Mouse (Mus musculus): ENCODE measurements around the gene Ccnd3.

Gene Ccnd3

DNA sequence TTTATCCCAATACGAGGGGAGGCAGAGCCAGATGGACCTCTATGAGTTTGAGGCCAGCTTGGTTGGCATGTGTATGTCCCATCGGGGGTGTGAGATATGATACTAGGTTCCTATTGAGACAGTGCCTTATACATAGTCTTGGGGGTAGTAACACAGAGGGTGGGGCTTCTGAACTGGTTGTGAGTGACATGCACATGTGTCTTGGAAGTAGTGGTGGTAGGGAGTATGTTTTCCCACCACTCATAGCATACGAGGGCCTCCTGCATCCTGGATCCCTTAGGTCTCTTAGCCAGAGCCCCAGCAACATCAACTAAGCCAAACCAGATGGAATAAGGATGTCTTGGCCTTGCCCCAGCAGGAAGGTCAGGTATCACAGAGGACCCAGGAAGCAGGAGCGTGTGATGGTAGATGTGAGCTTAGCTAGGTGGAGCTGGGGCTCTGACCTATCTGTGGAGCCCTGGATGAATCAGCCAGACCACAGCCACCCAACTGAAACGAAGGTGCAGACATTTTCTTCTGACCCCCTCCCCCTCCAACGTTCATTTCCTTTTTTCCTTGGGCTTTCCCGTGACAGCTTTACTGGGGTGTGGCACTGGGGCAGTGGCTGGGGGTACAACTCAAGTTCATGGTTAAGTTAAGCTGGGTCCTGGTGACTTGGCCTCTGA lies 10.5 kb downstream of the Ccnd3 start:
- no peak for DNase-seq (ENCODE audit: low spot score in 2 of 2)

DNA sequence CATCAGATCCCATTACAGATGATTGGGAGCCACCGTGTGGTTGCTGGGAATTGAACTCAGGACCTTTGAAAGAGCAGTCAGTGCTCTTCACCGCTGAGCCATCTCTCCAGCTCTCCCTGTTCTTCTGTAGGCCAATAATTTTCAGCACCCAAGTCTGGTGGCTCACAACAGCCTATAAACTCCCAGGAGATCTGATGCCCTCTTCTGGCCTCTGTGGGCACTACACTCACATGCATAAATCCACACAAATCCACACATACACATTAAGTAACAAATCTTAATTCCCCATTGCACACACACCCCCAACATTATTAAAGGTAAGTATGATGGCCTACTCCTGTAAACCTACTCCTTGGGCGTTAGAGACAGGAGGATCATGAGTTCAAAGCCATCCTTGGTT lies 11.4 kb downstream of the Ccnd3 start:
- no peak for DNase-seq (ENCODE audit: low spot score in 2 of 2)

DNA sequence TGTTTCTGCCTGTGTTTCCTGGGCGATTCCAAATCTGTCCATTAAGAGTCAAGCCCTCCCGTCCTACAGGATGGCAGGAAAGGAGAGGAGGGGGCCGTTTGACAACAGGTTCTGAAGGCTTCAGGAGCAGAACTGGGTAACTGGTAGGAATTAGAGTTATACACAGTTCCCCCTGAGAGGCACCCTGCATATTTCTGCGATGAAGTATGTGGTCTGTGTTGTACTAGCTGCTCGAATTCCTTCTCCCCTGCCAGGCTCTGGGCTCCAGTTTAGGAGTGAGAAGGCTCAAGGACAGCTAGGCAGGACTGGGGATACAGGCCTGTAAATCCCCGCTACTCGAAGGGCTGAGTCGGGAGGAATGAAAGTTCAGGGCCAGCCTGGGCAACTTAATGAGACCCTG lies 13.4 kb downstream of the Ccnd3 start:
- no peak for DNase-seq (ENCODE audit: low spot score in 2 of 2)

DNA sequence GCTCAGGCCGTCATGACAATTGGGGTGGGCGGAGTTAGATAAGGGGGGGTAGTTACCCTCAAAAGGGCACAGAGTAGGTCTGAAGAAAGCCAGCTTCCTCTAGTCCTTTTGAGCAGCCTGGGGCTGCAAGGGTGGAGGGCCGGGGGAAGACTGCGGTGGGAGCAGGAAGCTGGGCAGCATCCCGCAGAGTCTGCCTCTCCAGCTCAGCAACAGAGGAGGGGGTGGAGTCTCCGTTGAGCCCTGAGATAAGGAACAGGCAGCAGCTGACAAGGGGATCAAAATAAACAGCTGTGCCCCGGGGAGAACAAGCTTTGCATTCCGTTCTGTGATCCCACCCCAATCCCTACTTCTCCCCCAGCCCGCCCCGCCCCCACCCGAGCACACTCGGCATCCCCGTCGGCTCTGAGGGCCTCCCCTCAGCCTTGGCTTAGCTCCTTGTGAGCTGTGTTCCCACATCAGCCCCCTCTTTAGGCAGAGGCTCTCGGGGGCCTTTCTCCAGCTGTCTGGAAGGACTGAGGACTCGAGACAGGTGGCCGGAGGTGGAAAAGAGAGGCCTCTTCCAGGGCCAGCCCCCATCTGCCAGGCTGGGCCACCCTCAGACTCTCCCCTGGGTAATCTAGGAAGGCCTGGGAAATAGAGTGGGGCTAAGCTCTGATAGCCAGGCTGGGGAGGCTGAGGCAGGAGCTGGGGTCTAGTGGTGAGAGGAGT lies 16.9 kb downstream of the Ccnd3 start:
- no peak for DNase-seq (ENCODE audit: low spot score in 2 of 2)

DNA sequence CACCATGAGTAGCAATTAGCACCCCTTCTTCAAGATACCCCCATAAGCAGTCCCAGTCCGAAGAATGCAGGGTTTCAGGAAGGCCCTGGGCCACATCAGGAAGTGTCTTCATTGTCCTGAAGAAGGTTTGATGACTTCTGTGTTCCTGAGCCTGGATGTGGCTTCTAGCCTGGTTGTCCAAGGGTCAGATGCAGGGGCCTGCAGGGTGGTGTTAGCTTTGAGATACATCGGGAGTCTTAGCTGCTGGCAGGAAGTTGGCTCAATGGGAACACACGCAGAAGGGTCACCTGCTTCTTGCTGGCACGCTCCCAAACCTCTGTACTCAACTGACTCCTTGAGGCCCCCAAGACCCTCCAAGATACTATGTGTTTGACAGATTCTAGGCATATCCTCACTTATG lies 17.7 kb downstream of the Ccnd3 start:
- no peak for DNase-seq (ENCODE audit: low spot score in 2 of 2)

DNA sequence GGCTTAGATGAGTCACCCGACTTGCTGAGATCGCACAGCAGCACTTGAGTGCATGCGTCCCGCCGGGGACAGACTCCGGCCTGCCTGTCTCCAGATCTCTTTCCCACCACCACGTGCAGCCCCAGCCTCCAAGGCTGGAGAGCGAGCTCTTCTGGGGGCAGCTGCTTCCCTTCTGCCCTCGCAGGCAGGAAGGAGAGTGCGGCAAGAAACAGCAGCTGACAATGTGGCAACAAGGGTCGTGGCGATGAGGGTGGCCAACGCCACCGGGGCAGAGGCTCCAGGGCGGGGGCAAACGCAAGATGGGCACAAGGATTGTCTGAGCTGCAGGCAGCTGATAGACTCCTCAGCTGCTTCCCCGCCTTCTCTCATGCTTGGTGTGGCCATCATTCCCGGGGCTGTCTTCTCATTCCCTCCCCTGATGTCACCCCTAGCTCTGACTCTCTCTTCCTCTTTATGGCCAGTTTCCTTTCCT lies 18.4 kb downstream of the Ccnd3 start:
- DNase-seq (ENCODE audit: low spot score in 2 of 2), result no peak

DNA sequence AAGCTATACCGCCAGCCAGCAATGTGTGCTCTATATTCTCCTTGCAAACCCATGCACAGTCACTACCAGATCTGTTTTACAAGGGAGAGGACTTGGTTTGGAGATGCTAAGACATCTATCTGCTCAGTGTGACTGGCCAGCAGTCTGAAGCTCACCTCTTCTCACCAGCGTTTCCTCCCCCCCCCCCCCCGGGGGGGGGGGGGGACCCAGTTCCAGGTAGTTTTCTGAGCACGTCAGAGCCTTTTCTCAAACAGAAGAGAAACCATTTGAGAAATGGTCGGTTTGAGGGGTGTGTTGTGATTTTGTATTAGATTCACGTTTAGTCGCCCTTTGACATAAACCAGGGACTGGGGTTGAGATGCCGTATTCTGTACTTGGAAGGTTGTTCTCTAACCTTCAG lies 19.2 kb downstream of the Ccnd3 start:
- no peak for DNase-seq (ENCODE audit: low spot score in 2 of 2)

DNA sequence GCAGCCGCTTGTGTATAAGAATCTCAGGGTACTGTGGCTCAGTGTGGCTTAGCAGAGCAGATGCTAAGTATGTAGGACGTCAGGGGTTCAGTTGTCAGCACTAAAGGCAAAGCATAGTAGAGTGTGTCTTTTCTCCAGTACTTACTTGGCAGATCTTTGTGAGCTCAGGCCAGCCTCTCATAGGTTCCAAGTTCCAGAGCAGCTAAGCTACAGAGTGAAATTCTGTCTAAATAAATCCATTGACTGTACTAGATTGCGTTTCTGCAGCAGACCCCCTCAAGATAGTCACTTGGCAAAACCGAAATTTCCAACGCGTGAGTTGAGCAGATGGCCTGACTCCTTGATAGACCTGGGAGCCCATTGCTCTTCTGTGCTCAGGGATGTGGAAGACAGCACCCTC lies 20.1 kb downstream of the Ccnd3 start:
- DNase-seq (ENCODE audit: low spot score in 2 of 2), result no peak

DNA sequence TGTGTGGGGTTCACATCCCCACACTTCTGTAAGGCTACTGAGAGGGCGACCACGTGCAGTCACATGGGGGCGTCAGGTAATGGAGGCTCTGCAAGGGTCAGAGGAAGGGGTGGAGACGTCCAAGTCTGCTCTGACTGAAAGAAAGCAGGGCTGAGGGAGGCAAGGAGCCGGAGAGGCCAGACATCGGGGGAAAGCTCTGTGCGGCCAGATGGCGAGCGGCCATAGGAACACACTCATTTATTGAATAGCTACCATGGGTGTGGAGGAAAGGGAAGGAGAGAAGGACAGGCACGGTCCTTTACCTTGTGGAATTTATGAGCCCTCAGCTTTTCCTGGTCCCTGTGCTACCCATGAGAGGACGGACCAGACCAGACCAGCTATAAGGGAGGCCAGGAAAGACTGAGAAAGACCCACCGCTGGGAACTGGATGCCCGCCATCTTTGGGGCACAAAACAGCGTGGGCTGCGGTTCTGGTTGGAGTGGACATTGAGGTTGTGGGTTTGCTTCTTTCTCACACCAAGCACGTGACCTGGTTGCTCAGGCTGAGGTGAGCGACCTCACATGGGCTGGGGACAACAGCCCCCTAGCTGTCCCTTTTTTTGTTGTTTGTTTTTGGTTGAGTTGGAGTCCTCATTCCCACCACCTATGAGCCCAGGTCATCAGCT lies 22.1 kb downstream of the Ccnd3 start:
- no peak for DNase-seq (ENCODE audit: low spot score in 2 of 2)

DNA sequence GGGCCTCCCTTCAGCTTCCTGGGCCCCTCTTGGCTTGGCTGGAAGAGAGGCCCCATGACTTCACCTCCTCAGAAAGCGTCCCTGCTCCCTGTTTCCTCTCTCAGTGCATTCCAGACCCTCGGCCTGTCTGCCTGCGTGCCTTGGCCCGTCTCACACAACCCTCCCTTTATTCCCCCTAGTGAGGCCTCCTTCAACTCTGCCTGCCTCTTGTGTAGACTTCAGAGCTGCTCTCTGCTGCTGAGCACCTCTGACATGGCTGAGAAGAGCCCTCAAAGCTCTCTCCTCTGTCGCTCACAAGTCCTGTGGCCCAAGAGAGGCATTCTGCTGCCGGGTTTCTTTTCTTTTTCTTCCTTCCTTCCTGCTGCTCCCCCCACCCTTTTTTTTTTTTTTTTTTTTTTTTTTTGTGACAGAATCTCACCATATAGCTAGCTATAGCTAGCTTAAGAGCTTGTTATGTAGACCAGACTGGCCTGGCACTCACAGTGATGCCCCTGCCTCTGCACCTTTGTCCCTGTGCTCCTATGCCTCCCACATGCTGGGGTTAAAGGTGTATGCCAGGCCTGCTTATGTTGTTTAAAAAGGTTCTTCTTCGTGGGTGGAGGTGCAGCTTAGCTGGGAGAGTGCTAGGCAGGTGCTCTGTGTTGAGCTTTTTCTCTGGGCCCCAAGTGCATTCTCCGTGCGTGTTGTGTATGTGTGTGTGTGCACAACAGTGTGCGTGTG lies 22.9 kb downstream of the Ccnd3 start:
- no peak for DNase-seq (ENCODE audit: low spot score in 2 of 2)

DNA sequence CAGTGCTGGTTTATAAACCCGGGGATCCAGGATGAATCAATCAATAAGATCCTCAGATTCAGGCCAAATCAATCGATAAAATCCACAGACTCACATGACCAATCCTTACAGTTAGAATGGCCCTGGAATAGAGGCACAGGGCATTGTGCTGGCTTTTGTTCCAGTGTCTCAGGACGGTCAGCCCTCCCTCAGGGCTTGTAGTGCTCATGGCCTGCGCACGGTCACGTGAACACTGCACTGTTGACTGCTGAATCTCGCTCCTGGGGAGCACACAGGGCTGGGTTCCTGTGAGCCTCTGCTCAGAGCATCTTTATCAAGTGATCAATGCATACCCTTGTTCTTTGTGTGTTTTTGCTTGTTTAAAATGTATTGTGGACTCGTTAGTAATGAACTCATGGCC lies 24.1 kb downstream of the Ccnd3 start:
- DNase-seq (ENCODE audit: low spot score in 2 of 2), result no peak

DNA sequence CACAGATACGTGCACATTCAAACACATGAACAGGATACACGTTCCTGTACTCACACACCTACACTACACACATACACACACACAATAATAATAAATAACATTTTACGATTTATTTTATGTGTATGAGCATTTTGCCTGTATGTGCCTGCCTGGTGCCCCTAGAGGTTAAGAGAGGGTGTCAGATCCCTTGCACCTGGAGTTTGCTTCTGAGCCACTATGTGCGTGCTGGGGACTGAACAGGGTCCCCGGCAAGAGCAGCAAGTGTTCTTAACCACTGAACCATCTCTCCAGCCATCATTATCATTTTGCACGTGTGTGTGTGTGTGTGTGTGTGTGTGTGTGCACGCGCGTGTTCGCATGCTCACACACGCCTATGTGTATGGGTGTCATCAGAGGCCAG lies 24.7 kb downstream of the Ccnd3 start:
- no peak for DNase-seq (ENCODE audit: low spot score in 2 of 2)

DNA sequence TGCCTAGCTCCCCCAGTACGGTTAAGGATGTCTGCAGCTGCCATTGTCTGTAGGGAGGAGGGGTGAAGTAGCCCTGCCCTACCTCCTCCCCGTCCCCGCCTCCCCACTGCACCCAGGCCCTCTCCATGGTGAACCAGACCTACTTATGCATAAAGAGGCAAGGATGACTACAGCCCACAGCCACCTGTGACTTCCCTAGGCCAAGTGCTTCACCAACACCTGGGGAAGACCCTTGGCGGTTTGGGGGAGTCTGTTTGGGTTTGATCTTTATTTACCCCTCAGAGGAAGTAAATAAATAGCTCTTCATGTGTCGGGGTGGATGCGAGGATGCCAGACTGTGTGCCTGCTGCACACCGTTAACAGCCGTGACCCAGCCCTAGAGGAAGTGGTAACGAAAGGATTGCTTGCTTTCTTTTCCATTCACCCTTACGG lies 26.6 kb downstream of the Ccnd3 start:
- no peak for DNase-seq (ENCODE audit: low spot score in 2 of 2)

DNA sequence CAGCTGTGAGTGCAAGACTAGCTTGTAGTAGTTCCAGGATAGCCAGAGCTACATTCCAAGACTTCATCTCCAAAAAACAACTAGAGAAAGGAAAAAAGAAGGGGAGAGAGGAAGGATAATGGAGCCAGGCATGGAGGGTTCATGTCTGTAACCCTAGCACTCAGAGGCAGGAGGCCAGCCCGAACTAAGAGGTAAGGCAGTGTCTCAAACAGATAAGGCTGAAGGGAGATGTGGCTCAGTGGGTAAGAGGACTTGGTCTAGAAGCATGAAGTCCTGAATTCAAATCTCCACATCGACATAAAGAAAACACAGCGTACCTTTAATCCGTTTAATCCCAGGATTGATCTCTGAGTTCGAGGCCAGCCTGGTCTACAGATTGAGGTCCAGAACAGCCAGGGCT lies 27.5 kb downstream of the Ccnd3 start:
- DNase-seq (ENCODE audit: low spot score in 2 of 2), result no peak

DNA sequence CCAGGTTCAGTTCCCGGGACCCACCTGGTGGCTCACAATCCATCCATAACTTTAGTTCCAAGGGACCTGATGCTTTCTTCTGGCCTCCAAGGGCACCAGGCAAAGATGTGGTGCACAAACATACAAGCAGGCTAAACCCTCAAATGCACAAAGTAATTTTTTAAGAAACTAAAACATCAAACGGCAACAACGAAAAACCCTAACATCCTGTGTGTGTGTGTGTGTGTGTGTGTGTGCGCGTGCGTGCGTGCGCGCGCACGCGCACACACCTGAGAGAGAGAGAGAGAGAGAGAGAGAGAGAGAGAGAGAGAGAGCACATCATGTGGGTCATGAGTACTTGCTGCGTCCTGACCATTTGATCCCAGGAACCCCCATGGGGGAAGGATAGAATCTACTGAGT lies 28.8 kb downstream of the Ccnd3 start:
- no peak for DNase-seq (ENCODE audit: low spot score in 2 of 2)

DNA sequence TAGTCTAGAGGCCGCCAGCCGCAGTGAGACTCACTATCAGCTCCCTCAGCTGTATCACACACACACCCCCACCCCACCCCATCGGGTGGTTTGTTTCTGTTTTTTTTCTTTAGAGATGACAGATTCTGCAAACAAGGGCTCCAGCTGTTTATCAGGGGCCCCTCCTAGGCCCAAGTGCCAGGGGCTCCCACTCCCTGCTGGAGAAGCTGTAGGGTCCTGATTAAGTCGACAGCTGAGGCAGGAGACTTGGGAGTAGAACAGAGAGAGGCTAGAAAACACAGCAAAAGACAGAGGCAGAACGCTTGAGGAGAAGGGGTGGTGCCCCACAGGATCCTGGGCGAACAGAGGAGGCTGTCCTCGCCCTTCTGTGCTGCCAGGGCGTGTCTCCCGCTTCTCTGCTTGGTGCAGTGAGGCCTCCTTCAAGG lies 31.0 kb downstream of the Ccnd3 start:
- DNase-seq (ENCODE audit: low spot score in 2 of 2), result no peak

DNA sequence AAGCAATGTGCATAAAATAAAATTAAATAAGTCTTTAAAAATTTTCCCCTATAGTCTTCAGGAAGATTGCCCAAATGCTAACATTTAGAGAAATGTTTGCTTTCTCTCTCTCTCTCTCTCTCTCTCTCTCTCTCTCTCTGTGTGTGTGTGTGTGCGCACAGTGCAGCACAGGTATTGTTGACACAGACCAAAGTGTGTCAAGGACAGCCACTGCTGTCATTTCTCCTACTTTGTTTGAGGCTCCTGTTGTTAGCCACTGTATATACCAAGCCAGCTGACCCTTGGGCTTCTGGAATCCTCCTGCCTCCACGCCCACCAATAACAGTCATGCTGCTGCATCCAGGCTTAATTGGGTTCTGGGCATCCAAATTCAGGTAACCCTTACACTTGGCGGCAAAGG lies 33.2 kb downstream of the Ccnd3 start:
- DNase-seq (ENCODE audit: low spot score in 2 of 2), result no peak

DNA sequence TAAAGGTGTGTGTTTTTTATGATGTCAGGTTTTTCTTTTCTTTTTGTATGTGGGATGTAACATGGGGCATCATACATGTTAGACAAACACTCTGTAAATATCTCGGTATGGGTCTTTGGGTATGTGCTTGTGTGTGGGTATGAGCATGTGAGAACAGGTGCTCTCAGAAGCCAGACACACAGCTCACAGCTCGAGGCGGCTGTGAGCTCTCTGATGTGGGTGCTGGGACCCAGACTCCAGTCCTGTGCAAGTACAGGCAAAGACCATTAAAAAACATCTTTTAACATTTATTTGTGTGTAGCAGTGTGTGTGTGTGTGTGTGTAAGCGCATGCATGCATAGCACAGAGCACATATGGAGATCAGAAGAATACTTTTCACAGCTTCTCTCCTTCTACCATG lies 34.3 kb downstream of the Ccnd3 start:
- DNase-seq (ENCODE audit: low spot score in 2 of 2), result no peak

DNA sequence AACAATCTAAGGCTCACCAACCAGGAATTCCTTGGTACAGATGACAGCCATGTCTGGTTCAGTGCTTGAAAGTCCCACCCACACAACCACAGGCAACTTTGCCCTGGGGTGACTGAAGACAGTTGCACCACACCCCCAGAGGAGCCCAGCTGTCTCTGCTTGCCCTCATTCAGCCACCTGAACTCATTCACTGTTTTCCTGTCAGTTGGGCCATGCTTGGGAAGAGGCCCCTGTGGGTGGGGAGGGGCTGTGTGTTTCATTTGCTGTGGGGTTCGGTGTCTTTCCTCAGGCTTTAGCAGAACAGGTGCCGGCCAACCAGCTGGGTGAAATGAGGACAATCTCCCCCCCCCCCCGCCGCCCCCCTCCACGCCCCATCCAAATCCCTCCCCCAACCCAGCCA lies 37.2 kb downstream of the Ccnd3 start:
- DNase-seq (ENCODE audit: low spot score in 2 of 2), result no peak

DNA sequence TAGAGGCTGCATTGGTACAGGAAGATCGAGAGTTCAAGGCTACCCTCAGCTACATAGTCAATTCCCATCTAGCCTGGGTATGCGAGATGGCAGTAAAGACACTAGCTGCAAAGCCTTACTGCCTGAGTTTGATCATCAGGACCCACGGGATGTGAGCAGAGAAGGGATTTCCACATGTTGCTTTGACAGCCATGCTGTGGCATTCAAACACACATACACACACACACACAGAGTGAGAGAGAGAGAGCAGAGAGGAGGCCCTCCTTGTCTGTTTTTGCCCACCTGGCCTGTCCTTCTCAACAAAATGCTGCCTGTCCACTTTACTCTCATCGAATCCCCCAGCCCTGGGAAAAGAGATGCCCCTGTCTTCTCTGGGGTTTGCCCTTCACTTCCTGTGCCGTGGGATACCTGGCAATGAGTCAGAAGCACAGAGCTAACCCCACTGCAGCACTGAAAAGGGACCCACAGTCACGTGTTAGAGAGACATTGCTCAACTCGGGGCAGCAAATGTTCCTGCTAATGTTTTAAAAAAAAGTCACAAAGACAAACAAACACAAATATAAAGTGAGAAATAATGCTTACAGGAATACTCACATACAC lies 38.3 kb downstream of the Ccnd3 start:
- no peak for DNase-seq (ENCODE audit: low spot score in 2 of 2)

DNA sequence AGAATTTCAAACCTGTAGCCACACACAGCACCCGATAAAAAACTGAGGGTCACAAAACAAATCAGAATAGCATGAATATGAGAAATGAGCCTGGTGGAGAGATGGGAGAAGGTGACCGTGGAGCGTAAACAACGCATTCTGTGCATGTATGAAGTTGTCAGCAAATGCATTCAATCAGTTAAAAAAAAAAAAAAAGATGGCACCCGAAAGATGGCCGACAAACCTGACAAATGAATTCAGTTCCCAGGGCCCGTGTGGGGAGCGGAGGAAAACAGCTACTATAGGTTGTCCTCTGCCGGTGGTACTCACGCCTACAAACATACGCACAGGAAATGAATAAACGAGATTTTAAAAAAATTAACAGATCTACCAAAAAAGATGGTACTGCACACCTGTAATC lies 40.3 kb downstream of the Ccnd3 start:
- no peak for DNase-seq (ENCODE audit: low spot score in 2 of 2)

DNA sequence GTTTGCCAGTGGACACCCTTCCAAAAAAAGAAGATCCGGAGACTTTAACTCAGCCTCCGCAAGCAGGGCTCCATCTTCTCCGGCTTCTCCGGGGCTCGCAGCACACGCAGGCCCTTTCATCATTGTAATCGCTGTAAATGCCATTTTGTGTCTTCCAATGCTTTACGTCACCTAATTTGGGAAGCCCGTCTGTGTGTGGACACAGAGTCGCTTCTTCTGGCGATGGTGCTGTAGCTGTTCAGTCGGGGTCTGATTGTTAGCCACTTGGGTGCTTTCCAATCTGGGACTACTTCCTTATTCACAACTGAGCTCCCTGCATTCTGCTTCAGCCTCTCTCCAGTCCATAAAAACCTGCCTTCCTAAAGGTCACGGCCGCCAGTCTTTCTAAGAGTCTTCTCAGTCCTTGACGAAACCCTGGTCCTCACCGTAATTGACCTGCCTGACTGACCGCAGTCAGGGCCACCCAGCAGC lies 41.0 kb downstream of the Ccnd3 start:
- DNase-seq (ENCODE audit: low spot score in 2 of 2), result no peak
